Mouse (Mus musculus) layer of hippocampus, postnatal 36 days (tissue): ENCODE data around the gene Cnst. TPM values are rescaled to one million over a fixed set of nuclear protein-coding genes. Genes with fewer than 3 reads are reported as not detected.

Source experiments
- DNase-seq, 2 experiments: peaks; one replicate each; pipeline ENCODE4 v3.0.0; 2022
- total RNA-seq, 2 experiments: library from RNA; stranded (reverse); gene quantifications; 2 replicates each; pipeline ENCODE4 v1.2.3; 2021

Cnst gene
- total RNA-seq, 2 experiments from 2014 or later, result 32.9 to 36.2 TPM

GRCm38 (mm10) chr1:179553197-179553948 lies 7.2 kb downstream of the Cnst start:
- DNase-seq, result no peak

- no peak for DNase-seq
Observed at GRCm38 (mm10) chr1:179553949-179554347, 7.8 kb downstream of the Cnst start.

- DNase-seq, result no peak
Observed at GRCm38 (mm10) chr1:179556921-179557320, 10.8 kb downstream of the Cnst start.

- DNase-seq, result no peak
Observed at GRCm38 (mm10) chr1:179559446-179560194, 13.4 kb downstream of the Cnst start.

GRCm38 (mm10) chr1:179560845-179561430 lies 14.8 kb downstream of the Cnst start:
- no peak for DNase-seq

- no peak for DNase-seq
Observed at GRCm38 (mm10) chr1:179563211-179563610, 17.0 kb downstream of the Cnst start.

GRCm38 (mm10) chr1:179563926-179564325 lies 17.8 kb downstream of the Cnst start:
- DNase-seq, result no peak

GRCm38 (mm10) chr1:179567558-179567957 lies 21.4 kb downstream of the Cnst start:
- DNase-seq, result no peak

GRCm38 (mm10) chr1:179568690-179569398 lies 22.7 kb downstream of the Cnst start:
- DNase-seq, result no peak

GRCm38 (mm10) chr1:179570482-179570881 lies 24.3 kb downstream of the Cnst start:
- no peak for DNase-seq

- no peak for DNase-seq
Observed at GRCm38 (mm10) chr1:179571686-179572085, 25.5 kb downstream of the Cnst start.

GRCm38 (mm10) chr1:179573650-179574206 lies 27.6 kb downstream of the Cnst start:
- no peak for DNase-seq

- DNase-seq, result no peak
Observed at GRCm38 (mm10) chr1:179578625-179579024, 32.5 kb downstream of the Cnst start.

GRCm38 (mm10) chr1:179580200-179580599 lies 34.0 kb downstream of the Cnst start:
- DNase-seq, result no peak

GRCm38 (mm10) chr1:179581422-179581821 lies 35.3 kb downstream of the Cnst start:
- no peak for DNase-seq

GRCm38 (mm10) chr1:179582021-179582433 lies 35.9 kb downstream of the Cnst start:
- DNase-seq, result no peak

- no peak for DNase-seq
Observed at GRCm38 (mm10) chr1:179583090-179583489, 36.9 kb downstream of the Cnst start.

GRCm38 (mm10) chr1:179584220-179584619 lies 38.0 kb downstream of the Cnst start:
- no peak for DNase-seq

- no peak for DNase-seq
Observed at GRCm38 (mm10) chr1:179585646-179586045, 39.5 kb downstream of the Cnst start.

- no peak for DNase-seq
Observed at GRCm38 (mm10) chr1:179586430-179587095, 40.4 kb downstream of the Cnst start.

- peak; percentile 44 to 61 for DNase-seq
Observed at GRCm38 (mm10) chr1:179588230-179588629, 42.1 kb downstream of the Cnst start.

- DNase-seq, result peak; percentile 56 to 69
Observed at GRCm38 (mm10) chr1:179591639-179592038, 45.5 kb downstream of the Cnst start.
